Mouse (Mus musculus) heart, postnatal 0 days (tissue): ENCODE measurements around the gene Zcwpw1. TPM values are rescaled to one million over a fixed set of nuclear protein-coding genes. Genes with fewer than 3 reads are reported as not detected.

Experiments
- ATAC-seq: fragments of 200-750 bp; cut with Nextera tagmentation; 2 replicates; pipeline ENCODE4 v1.8.0; 2017; ENCODE audit warnings: low read depth, moderate number of reproducible peaks, moderate library complexity; ENCODE audit not compliant: insufficient read depth
- DNase-seq: peaks from one replicate; pipeline ENCODE4 v3.0.0-alpha.2; 2016; ENCODE audit warnings: low spot score
- H3K27ac ChIP-seq: fragments of 300-500 bp; sonication (generic); 2 replicates; pipeline ENCODE4 v1.5.1; 2014; ENCODE audit warnings: low read depth, mild to moderate bottlenecking
- H3K27me3 ChIP-seq: fragments of 300-500 bp; sonication (generic); 2 replicates; pipeline ENCODE4 v1.6.1; 2014; ENCODE audit warnings: low read length, mixed read lengths; ENCODE audit not compliant: control insufficient read depth, insufficient read depth
- H3K36me3 ChIP-seq: fragments of 300-500 bp; sonication (generic); replicated peaks from 2 replicates; pipeline ENCODE4 v1.6.1; 2014; ENCODE audit warnings: low read length, mixed read lengths; ENCODE audit not compliant: control insufficient read depth, insufficient read depth
- H3K4me1 ChIP-seq: fragments of 300-500 bp; sonication (generic); 2 replicates; pipeline ENCODE4 v1.6.1; 2014; ENCODE audit warnings: antibody characterized with exemption; ENCODE audit not compliant: control insufficient read depth, insufficient read depth
- H3K4me2 ChIP-seq: fragments of 300-500 bp; sonication (generic); 2 replicates; pipeline ENCODE4 v1.6.1; 2014; ENCODE audit warnings: low read depth, mild to moderate bottlenecking, low read length, moderate library complexity
- H3K4me3 ChIP-seq: fragments of 300-500 bp; sonication (generic); 2 replicates; pipeline ENCODE4 v1.5.1; 2014; ENCODE audit warnings: low read depth, low read length
- H3K9ac ChIP-seq: fragments of 300-500 bp; sonication (generic); replicated peaks from 2 replicates; pipeline ENCODE4 v1.6.1; 2014; ENCODE audit warnings: low read depth, low read length, mixed read lengths
- H3K9me3 ChIP-seq: fragments of 300-500 bp; sonication (generic); replicated peaks from 2 replicates; pipeline ENCODE4 v1.6.1; 2016; ENCODE audit warnings: low read length; ENCODE audit not compliant: control insufficient read depth
- CTCF ChIP-seq: IDR thresholded peaks from 2 replicates; pipeline ENCODE4 v1.5.1; 2016; ENCODE audit warnings: antibody characterized with exemption, control low read depth, low read depth
- EP300 ChIP-seq: IDR thresholded peaks from 2 replicates; pipeline ENCODE4 v1.6.1; 2016; ENCODE audit warnings: antibody characterized with exemption, low read depth
- WGBS: fragments of 180-500 bp; shearing (Covaris S2); extraction: QIAGEN DNeasy Blood & Tissue Kit; methylation state at CpG from one replicate; pipeline ENCODE4 v1.1.7; 2014; 5-methylcytosine and 5-hydroxymethylcytosine counted together
- polyA plus RNA-seq: library from polyadenylated mRNA; unstranded; fragments of >200 nt; fragmentation: Nextera tagmentation; extraction: Ambion mirVana; gene quantifications from 2 replicates; pipeline ENCODE4 v1.2.1, GENCODE M21; 2015
- total RNA-seq: library from RNA; depleted of rRNA; stranded (reverse); fragments of >200 nt; gene quantifications from 2 replicates; pipeline ENCODE4 v1.2.3, GENCODE M21; 2014; ENCODE audit warnings: low replicate concordance

The Zcwpw1 gene
- total and polyA plus RNA-seq, 2 experiments from 2014 or later = 2.2 to 8.7 TPM

DNA sequence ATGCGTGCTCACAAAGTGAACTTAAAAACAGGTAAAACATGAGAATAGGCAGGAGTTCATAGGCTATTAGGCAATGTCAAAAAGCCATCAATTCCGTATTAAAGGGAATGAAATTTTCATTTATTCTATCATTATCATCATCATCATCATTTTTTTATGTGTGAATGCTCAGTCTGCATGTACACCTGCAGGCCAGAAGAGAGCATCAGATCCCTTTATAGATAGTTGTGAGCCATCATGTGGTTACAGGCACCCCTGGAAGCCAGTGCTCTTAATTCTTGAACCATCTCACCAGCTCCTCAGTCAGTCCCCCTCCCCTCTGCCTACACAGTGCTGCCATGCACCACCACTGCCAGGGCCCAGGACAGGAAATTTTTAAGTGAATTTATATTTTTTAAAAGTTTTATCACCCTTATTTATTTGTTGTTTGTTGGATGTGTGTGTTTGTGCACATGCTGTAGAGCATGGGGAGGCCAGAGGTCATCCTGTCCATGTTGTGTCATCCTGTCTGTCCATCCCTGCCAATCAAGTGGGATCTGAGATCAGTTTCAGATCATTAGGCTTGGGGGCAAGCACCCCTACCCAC is 1.4 kb downstream of the Zcwpw1 start:
- ATAC-seq (no peak), DNase-seq (no peak)
- no peaks in the 10 kb centered on the region for H3K9me3 ChIP-seq
- no peak overlapping the region for H3K4me3 ChIP-seq
- no peak overlapping the region for H3K9ac ChIP-seq
- H3K4me1 ChIP-seq = peaks cover 17% of the 10 kb centered on the region
- peaks cover 4% of the 10 kb centered on the region for H3K36me3 ChIP-seq
- TF ChIP-seq EP300 (no peak), CTCF (no peak)
- H3K27ac ChIP-seq = no peak overlapping the region
- WGBS = 91% methylated on average over 2 of the region's 2 CpGs
- no peak overlapping the region for H3K4me2 ChIP-seq
- no peaks in the 10 kb centered on the region for H3K27me3 ChIP-seq

DNA sequence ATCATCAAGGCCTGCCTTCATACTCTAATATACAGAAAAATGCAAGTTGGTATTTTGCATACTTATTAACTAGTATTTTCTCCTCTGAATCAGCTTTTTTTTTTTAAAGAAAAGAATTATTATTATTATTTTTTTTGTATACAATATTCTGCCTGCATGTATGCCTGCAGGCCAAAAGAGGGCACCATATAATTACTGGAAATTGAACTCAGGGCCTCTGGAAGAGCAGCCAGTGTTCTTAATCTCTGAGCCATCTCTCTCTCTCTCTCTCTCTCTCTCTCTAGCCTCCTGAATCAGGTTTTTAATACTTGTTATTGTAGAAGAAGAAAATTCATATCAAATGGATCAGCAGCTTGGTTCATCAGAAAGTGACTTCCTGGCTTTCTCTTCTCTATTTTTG is 4.0 kb downstream of the Zcwpw1 start:
- no peak overlapping the region for H3K9ac ChIP-seq
- DNase-seq (no peak), ATAC-seq (no peak)
- H3K27ac ChIP-seq = no peak overlapping the region
- H3K9me3 ChIP-seq = no peaks in the 10 kb centered on the region
- no peak overlapping the region for H3K4me2 ChIP-seq
- 0 out of 2 replicates have a peak, but pooled peaks cover 4% of the 10 kb centered on the region for H3K4me1 ChIP-seq
- no peaks in the 10 kb centered on the region for H3K27me3 ChIP-seq
- no peak overlapping the region for H3K4me3 ChIP-seq
- TF ChIP-seq CTCF (peak; percentile 51), EP300 (no peak)
- no peaks in the 10 kb centered on the region for H3K36me3 ChIP-seq

DNA sequence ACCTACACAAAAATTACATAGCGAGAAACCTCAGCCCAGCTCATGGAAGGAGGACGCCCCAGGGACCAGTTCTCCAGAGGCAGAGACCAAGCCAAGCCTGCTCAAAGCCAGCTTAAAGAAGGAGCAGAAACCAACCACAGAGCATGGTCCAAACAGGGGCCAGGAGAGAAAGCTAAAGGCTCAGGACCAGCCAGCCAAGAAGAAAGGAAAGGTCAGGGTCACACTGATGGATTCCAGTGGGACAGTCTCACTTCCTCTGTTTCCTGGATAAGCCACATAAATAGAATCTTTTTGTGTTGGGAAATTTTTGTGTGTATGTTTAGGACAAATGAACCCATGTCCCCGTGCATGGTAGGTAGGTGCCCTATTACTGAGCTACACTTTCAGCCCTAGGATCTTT is 9.0 kb downstream of the Zcwpw1 start:
- TF ChIP-seq EP300 (no peak), CTCF (no peak)
- H3K36me3 ChIP-seq = no peaks in the 10 kb centered on the region
- 63% methylated on average over 3 of the region's 3 CpGs for WGBS
- 0 out of 2 replicates have a peak overlapping the region, but pooled peaks have one; percentile 32 for H3K27ac ChIP-seq
- no peak overlapping the region for H3K9ac ChIP-seq
- H3K4me3 ChIP-seq = no peak overlapping the region
- no peak overlapping the region for H3K4me2 ChIP-seq
- H3K9me3 ChIP-seq = no peaks in the 10 kb centered on the region
- H3K4me1 ChIP-seq = no peaks in the 10 kb centered on the region
- DNase-seq (no peak), ATAC-seq (no peak)
- no peaks in the 10 kb centered on the region for H3K27me3 ChIP-seq

DNA sequence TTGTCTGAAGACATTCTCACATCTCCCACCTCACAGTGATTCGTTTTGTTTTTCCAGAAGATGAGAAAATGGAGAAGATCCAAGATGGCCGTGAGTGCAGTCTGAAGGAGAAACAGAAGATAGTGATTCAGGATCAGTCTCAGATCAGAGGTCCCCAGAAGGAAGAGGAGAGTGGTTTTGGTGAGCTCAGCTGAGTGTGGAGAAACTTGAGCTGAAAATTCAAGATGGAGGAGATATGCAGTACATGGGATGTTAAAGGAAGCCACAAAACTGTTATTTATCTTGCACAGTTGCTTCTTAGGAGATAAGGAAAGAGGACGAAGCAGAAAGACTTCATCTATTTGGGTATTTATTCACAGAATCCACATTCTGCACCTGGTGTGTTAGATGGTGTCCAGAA is 13.3 kb downstream of the Zcwpw1 start:
- Histone ChIP-seq H3K4me3 (no peak overlapping the region), H3K36me3 (no peaks in the 10 kb centered on the region), H3K4me1 (no peaks in the 10 kb centered on the region), H3K4me2 (no peak overlapping the region), H3K27ac (no peak overlapping the region), H3K27me3 (no peaks in the 10 kb centered on the region), H3K9ac (no peak overlapping the region), H3K9me3 (no peaks in the 10 kb centered on the region)
- DNase-seq (no peak), ATAC-seq (no peak)
- 41% methylated on average over 3 of the region's 3 CpGs for WGBS
- TF ChIP-seq CTCF (no peak), EP300 (no peak)

DNA sequence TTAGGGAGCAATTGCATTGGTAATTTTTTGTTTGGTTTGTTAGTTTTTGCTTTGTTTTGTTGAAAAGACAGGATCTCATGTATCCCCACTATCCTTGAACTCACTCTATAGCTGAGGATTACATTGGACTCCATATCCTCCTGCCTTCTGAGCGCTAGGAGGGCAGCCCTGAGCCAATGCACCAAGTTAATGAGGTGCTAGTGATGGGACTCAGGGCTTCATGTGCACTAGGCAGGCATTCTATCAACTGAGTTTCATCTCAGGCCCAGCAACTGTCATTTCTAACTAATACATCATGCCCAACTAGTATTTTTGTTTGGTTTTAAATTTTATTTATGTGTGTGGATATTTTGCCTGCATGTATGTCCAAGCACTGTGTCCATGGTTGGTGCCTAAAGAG is 18.6 kb downstream of the Zcwpw1 start:
- no peak overlapping the region for H3K4me3 ChIP-seq
- TF ChIP-seq EP300 = no peak
- no peak for TF ChIP-seq CTCF
- ATAC-seq = no peak

DNA sequence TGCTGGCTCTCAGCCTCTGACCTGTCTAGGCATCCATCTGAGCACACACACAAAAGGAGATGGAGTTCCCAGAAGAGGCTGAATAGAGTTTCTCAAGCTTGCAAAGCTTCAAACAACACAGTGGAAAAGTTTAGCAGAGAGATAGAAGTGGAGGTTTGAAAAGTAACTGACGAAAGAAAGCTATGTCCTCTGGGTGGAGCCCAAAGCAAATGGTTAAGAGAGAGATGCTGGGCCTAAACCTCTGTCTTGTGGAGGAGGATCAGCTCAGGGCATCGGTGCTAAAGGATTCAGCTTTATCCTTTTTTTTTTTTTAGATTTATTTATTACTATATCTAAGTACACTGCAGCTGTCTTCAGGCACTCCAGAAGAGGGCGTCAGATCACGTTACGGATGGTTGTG is 20.7 kb downstream of the Zcwpw1 start:
- Histone ChIP-seq H3K27ac (no peak overlapping the region), H3K9me3 (no peaks in the 10 kb centered on the region), H3K36me3 (no peaks in the 10 kb centered on the region), H3K9ac (no peak overlapping the region), H3K27me3 (no peaks in the 10 kb centered on the region), H3K4me1 (no peaks in the 10 kb centered on the region), H3K4me2 (no peak overlapping the region), H3K4me3 (no peak overlapping the region)
- 84% methylated on average over 5 of the region's 5 CpGs for WGBS
- no peak for DNase-seq
- TF ChIP-seq EP300 (no peak), CTCF (no peak)
- ATAC-seq = no peak

More for the DNA sequence above, 18.6 kb downstream of the Zcwpw1 start:
- Histone ChIP-seq H3K36me3 (no peaks in the 10 kb centered on the region), H3K9ac (no peak overlapping the region), H3K4me1 (no peaks in the 10 kb centered on the region), H3K9me3 (no peaks in the 10 kb centered on the region), H3K27me3 (no peaks in the 10 kb centered on the region), H3K4me2 (no peak overlapping the region), H3K27ac (no peak overlapping the region)
- DNase-seq = no peak
- 61% methylated on average over 1 of the region's 1 CpGs for whole genome bisulfite sequencing
